Mouse (Mus musculus): Measurements from ENCODE around the gene Urm1.

DNA sequence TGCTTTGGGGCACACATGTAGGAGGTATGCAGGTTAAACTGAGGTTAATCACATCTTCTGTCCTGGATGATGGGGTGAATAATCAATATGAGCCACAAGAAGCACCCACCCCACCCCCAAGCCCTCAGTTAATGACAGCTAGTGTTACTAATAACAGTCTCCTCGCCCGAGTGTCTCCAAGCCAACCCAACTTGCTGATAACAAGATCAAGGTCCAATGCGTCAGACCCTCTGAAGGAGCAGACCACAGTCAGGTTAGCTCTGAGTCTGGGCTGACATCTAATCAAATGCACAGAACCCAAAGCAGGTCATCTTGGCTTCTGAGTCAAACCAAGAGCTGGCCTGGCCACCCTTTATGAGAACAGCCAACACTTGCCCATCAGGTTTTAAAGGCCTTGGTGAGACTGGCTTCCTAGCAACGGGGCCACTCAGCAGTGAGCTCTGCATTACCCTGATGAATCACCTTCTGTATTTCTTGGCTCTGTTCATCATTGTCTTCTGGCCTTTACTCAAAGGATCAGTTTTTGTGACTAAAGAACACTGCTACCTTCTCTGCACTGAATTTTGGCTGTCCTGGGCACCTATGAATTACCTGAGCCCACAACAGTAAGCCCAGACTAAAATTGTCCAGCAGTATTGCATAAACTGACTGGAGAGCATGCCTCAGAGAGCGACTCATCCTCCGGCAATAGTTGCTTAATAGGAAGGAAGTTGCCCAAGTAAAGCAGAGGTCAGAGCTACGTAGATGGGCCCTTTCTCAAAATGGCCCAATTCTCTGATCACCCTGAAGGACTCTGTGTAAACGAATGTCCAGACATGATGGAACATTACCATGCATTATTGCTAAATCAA lies 48.0 kb upstream of the Urm1 start:
- TF ChIP-seq CTCF (IDR thresholded peaks at IDR 0.05; ENCODE audit: extremely low read depth, insufficient read depth, insufficient read length, insufficient replicate concordance) (no peak), POLR2A (IDR thresholded peaks at IDR 0.05; ENCODE audit: low read depth, low read length) (no peak)
